Mouse (Mus musculus) embryonic fibroblast, embryonic 13.5 days (primary cell): Measurements from ENCODE around the gene Sart1.

Experiments used
- CTCF ChIP-seq: IDR thresholded peaks from 2 replicates; pipeline ENCODE4 v1.5.1; 2011; ENCODE audit warnings: mild to moderate bottlenecking, control low read depth, low read length, moderate library complexity, borderline replicate concordance; ENCODE audit not compliant: insufficient read depth
- POLR2A ChIP-seq: IDR thresholded peaks from 2 replicates; pipeline ENCODE4 v1.6.1; 2011; ENCODE audit warnings: low read depth, mild to moderate bottlenecking, control low read depth, low read length, moderate library complexity

DNA sequence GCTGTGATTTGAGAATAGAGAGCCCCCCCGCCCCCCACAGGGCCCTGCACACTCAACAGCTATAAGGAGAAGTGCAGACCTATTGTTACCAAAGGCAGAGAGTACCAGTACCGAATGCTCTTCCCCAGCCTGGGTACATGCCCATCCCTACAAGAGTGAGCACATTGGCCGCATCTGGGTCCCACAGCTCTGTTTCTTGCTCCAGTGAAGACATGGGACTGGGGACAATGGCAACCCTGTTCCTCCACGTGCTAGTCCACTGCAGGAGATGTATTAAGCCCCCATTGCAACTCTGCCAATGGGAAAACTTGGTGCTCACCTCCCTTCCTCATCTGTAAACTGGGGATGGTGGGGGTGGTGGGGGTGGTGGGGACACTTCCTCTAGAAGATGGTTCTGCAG lies 25.3 kb upstream of the Sart1 start:
- no peak for TF ChIP-seq CTCF
- TF ChIP-seq POLR2A, result no peak
